In the genomic region with DNA sequence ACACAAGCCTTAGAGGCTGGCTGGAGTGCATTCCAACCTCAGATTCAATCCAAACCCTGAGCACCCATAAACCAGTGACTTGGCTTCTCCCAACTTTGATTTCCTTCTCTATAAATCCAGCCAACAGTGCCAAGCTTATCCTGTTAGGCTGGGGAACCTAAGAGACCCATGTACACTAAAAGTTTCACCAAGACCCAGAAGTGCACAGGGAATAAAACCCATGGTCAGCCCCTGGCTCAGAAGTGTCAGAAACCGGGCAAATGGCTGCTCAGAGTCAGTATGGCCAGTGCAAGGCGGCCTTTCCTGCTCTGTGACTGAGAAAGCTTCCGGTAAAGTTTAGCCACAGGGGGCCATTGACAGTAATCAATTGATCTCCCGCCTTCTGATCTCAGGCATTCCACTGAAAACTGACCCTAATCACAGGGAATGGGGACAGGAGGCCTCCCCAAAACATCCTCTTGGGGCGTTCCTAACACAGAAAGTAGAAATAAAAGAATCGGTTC, we compare ENCODE assay signal across 8 mouse cellular contexts. TPM values are rescaled to one million over a fixed set of nuclear protein-coding genes. Genes with fewer than 3 reads are reported as not detected.
A peak's percentile ranks its signal among the peaks of the same experiment; 100 is the strongest.
DNase-seq lines count a peak whose midpoint lies in the region; ATAC-seq and TF ChIP-seq lines count a peak whose summit lies in the region.

No protein-coding gene starts in this region.

- TF ChIP-seq POLR2A in bone marrow, adult 2 months (IDR thresholded peaks at IDR 0.05; ENCODE audit: borderline replicate concordance, control insufficient read depth, low read depth, low read length) = no peak

- H3K4me1 ChIP-seq in heart, embryonic 13.5 days = peaks cover 49% of the 10 kb centered on the region
- peaks cover 5% of the 10 kb centered on the region; the same call in 1 of the 2 replicates for H3K4me1 ChIP-seq in bone marrow, adult 2 months (ENCODE audit: control insufficient read depth, insufficient read depth, low read length)
- H3K4me1 ChIP-seq in hindbrain, embryonic 15.5 days (replicated peaks) = peaks cover 25% of the 10 kb centered on the region
- peaks cover 26% of the 10 kb centered on the region for H3K4me1 ChIP-seq in midbrain, embryonic 12.5 days

- H3K4me2 ChIP-seq in heart, embryonic 13.5 days = peak overlapping the region; percentile 93
- H3K4me2 ChIP-seq in hindbrain, embryonic 15.5 days = peak overlapping the region; percentile 99
- H3K4me2 ChIP-seq in midbrain, embryonic 12.5 days (replicated peaks) = peak overlapping the region; percentile 98

- peak overlapping the region; percentile 72 for H3K4me3 ChIP-seq in heart, embryonic 13.5 days
- peak overlapping the region; percentile 79 for H3K4me3 ChIP-seq in bone marrow, adult 2 months (replicated peaks; ENCODE audit: control insufficient read depth, low read depth, low read length)
- peak overlapping the region; percentile 61 for H3K4me3 ChIP-seq in hindbrain, embryonic 15.5 days
- H3K4me3 ChIP-seq in midbrain, embryonic 12.5 days = no peak overlapping the region

- DNase-seq in heart, postnatal 10 days = no peak
- no peak for DNase-seq in adrenal gland, adult 8-10 months
- DNase-seq in left cerebral cortex, postnatal 36 days (ENCODE audit: low spot score in 2 of 2) = no peak
- DNase-seq in cerebellum, adult 11 months = no peak

- H3K27me3 ChIP-seq in heart, embryonic 13.5 days (replicated peaks) = no peaks in the 10 kb centered on the region
- H3K27me3 ChIP-seq in hindbrain, embryonic 15.5 days = peaks cover 8% of the 10 kb centered on the region
- H3K27me3 ChIP-seq in midbrain, embryonic 12.5 days = peaks cover 29% of the 10 kb centered on the region

- 21% methylated on average over 6 of the region's 6 CpGs for WGBS in heart, embryonic 13.5 days
- WGBS in bone marrow, adult 2 months = 7% methylated on average over 6 of the region's 6 CpGs
- WGBS in hindbrain, embryonic 15.5 days = 23% methylated on average over 6 of the region's 6 CpGs
- 24% methylated on average over 6 of the region's 6 CpGs for WGBS in midbrain, embryonic 12.5 days

- TF ChIP-seq CTCF in bone marrow, adult 2 months (IDR thresholded peaks at IDR 0.05; ENCODE audit: control insufficient read depth, insufficient read depth, low read length) = no peak

- intact Hi-C loops in heart, postnatal 10 days (cut with DNase I) = loop anchor here (2.0 kb wide), 1 partner anchor 28 kb away; no protein-coding TSS in a partner anchor
- intact Hi-C loops in left cerebral cortex, postnatal 36 days (cut with DNase I) = loop anchor here (5.0 kb wide), 1 partner anchor 47 kb away; no protein-coding TSS in a partner anchor

- H3K27ac ChIP-seq in heart, embryonic 13.5 days (replicated peaks) = peak overlapping the region; percentile 86
- peak overlapping the region; percentile 58 for H3K27ac ChIP-seq in bone marrow, adult 2 months (ENCODE audit: control insufficient read depth, insufficient read depth, low read depth, low read length, poor library complexity)
- no peak overlapping the region for H3K27ac ChIP-seq in hindbrain, embryonic 15.5 days (replicated peaks)
- no peak overlapping the region for H3K27ac ChIP-seq in midbrain, embryonic 12.5 days (replicated peaks)

- H3K36me3 ChIP-seq in heart, embryonic 13.5 days = peaks cover 11% of the 10 kb centered on the region
- no peaks in the 10 kb centered on the region for H3K36me3 ChIP-seq in hindbrain, embryonic 15.5 days
- H3K36me3 ChIP-seq in midbrain, embryonic 12.5 days = no peaks in the 10 kb centered on the region

- peaks cover 4% of the 10 kb centered on the region; the same call in 1 of the 2 replicates for H3K9me3 ChIP-seq in heart, embryonic 13.5 days
- no peaks in the 10 kb centered on the region for H3K9me3 ChIP-seq in hindbrain, embryonic 15.5 days
- no peaks in the 10 kb centered on the region for H3K9me3 ChIP-seq in midbrain, embryonic 12.5 days

- no peak for ATAC-seq in heart, embryonic 13.5 days (ENCODE audit: extremely low read depth, insufficient number of reproducible peaks, low FRiP score, low TSS enrichment)
- no peak for ATAC-seq in hindbrain, embryonic 15.5 days (ENCODE audit: low FRiP score, low read depth)
- ATAC-seq in midbrain, embryonic 12.5 days (ENCODE audit: low FRiP score, low read depth) = no peak

- peak overlapping the region; percentile 89 for H3K9ac ChIP-seq in heart, embryonic 13.5 days
- H3K9ac ChIP-seq in hindbrain, embryonic 15.5 days = no peak overlapping the region
- H3K9ac ChIP-seq in midbrain, embryonic 12.5 days (replicated peaks) = no peak overlapping the region

RNA-seq across cellular contexts. Expression of gene Ggta1, which starts 2.6 kb away (rescaled TPM):
- polyA plus RNA-seq in heart, embryonic 13.5 days (2015; fragmentation: Nextera tagmentation; extraction: Ambion mirVana) = 30.9 and 32.5 TPM in 2 replicates
- 10 to 100 TPM; 19.9 to 28.8 TPM for total RNA-seq in heart, postnatal 10 days (2021)
- 7.3 and 16.2 TPM in 2 replicates for polyA plus RNA-seq in bone marrow, adult 2 months (2011; ENCODE audit: insufficient read depth, insufficient read length, low replicate concordance, missing spikeins)
- polyA plus RNA-seq in hindbrain, embryonic 15.5 days (2015; fragmentation: Nextera tagmentation; extraction: Ambion mirVana) = 6.8 and 7.8 TPM in 2 replicates
- 5.2 and 6.5 TPM in 2 replicates for polyA plus RNA-seq in midbrain, embryonic 12.5 days (2016; fragmentation: Nextera tagmentation; extraction: Ambion mirVana)
- total RNA-seq in adrenal gland, adult 8-10 months (2022) = 10 to 100 TPM in 3 of 4 experiments, 1 to 10 TPM in 1; 8.8 to 14.1 (median 10.8) TPM
- total RNA-seq in left cerebral cortex, postnatal 36 days (2021) = 1 to 10 TPM; 3.3 to 3.8 TPM

Comparison
In these comparisons a context has a peak if more than half of its experiments do, and no peak if none do; other contexts are left out.
1. H3K27ac ChIP-seq: peak in heart, embryonic 13.5 days (single experiment) and bone marrow, adult 2 months (single experiment); none in hindbrain, embryonic 15.5 days (single experiment) and midbrain, embryonic 12.5 days (single experiment).
2. Peak in every context shown above with its lines, with median percentiles within 50 percentile points of each other: H3K4me2 ChIP-seq.